Mouse (Mus musculus): ENCODE measurements around the gene Zfp280b.
"Not testable (repeated sequence)": the region's sequence is repeated elsewhere in the genome, so short reads cannot be mapped to it uniquely, and the experiment has no call there.

The Zfp280b gene

GRCm38 (mm10) chr10:76032402-76033118 lies at the start of gene Zfp280b:
TSS of gene Zfp280b (plus strand) at chr10:76032650.
- peak; percentile 78 for DNase-seq (ENCODE audit: extremely low spot score, low read depth, low spot score)

- no peak for DNase-seq (ENCODE audit: extremely low spot score, low read depth, low spot score)
Observed at GRCm38 (mm10) chr10:75990430-75991042, 41.9 kb upstream of the Zfp280b start.

GRCm38 (mm10) chr10:75993616-75994240 lies 38.7 kb upstream of the Zfp280b start:
- DNase-seq (ENCODE audit: extremely low spot score, low read depth, low spot score), result no peak

GRCm38 (mm10) chr10:75994531-75995210 lies 37.8 kb upstream of the Zfp280b start:
- not testable (repeated sequence) for DNase-seq (ENCODE audit: extremely low spot score, low read depth, low spot score)

- DNase-seq (ENCODE audit: extremely low spot score, low read depth, low spot score), result no peak
Observed at GRCm38 (mm10) chr10:75995463-75995862, 37.0 kb upstream of the Zfp280b start.

- DNase-seq (ENCODE audit: extremely low spot score, low read depth, low spot score), result no peak
Observed at GRCm38 (mm10) chr10:75996315-75996714, 36.1 kb upstream of the Zfp280b start.

- no peak for DNase-seq (ENCODE audit: extremely low spot score, low read depth, low spot score)
Observed at GRCm38 (mm10) chr10:76001160-76001559, 31.3 kb upstream of the Zfp280b start.

- DNase-seq (ENCODE audit: extremely low spot score, low read depth, low spot score), result no peak
Observed at GRCm38 (mm10) chr10:76002101-76002521, 30.3 kb upstream of the Zfp280b start.

- DNase-seq (ENCODE audit: extremely low spot score, low read depth, low spot score), result no peak
Observed at GRCm38 (mm10) chr10:76002615-76003014, 29.8 kb upstream of the Zfp280b start.

- no peak for DNase-seq (ENCODE audit: extremely low spot score, low read depth, low spot score)
Observed at GRCm38 (mm10) chr10:76003221-76003620, 29.2 kb upstream of the Zfp280b start.

- no peak for DNase-seq (ENCODE audit: extremely low spot score, low read depth, low spot score)
Observed at GRCm38 (mm10) chr10:76006385-76006784, 26.1 kb upstream of the Zfp280b start.

- DNase-seq (ENCODE audit: extremely low spot score, low read depth, low spot score), result no peak
Observed at GRCm38 (mm10) chr10:76009812-76010211, 22.6 kb upstream of the Zfp280b start.

- no peak for DNase-seq (ENCODE audit: extremely low spot score, low read depth, low spot score)
Observed at GRCm38 (mm10) chr10:76012922-76013321, 19.5 kb upstream of the Zfp280b start.

GRCm38 (mm10) chr10:76016886-76017285 lies 15.6 kb upstream of the Zfp280b start:
- no peak for DNase-seq (ENCODE audit: extremely low spot score, low read depth, low spot score)

GRCm38 (mm10) chr10:76021728-76022127 lies 10.7 kb upstream of the Zfp280b start:
- no peak for DNase-seq (ENCODE audit: extremely low spot score, low read depth, low spot score)

- DNase-seq (ENCODE audit: extremely low spot score, low read depth, low spot score), result no peak
Observed at GRCm38 (mm10) chr10:76023921-76024320, 8.5 kb upstream of the Zfp280b start.

- DNase-seq (ENCODE audit: extremely low spot score, low read depth, low spot score), result no peak
Observed at GRCm38 (mm10) chr10:76025470-76026190, 6.8 kb upstream of the Zfp280b start.

GRCm38 (mm10) chr10:76027127-76028015 lies 5.1 kb upstream of the Zfp280b start:
- DNase-seq (ENCODE audit: extremely low spot score, low read depth, low spot score), result no peak

- no peak for DNase-seq (ENCODE audit: extremely low spot score, low read depth, low spot score)
Observed at GRCm38 (mm10) chr10:76028016-76028366, 4.5 kb upstream of the Zfp280b start.

GRCm38 (mm10) chr10:76028396-76028795 lies 4.1 kb upstream of the Zfp280b start:
- DNase-seq (ENCODE audit: extremely low spot score, low read depth, low spot score), result no peak

Measured in hindlimb bud, embryonic 11.5 days (tissue).